Mouse (Mus musculus): Measurements from ENCODE around the gene Adcy5.

The Adcy5 gene

GRCm38 (mm10) chr16:35156306-35156695 lies 1.6 kb downstream of the Adcy5 start:
- DNase-seq (ENCODE audit: low spot score in 2 of 2), result peak; percentile 16 to 58

- no peak for DNase-seq (ENCODE audit: low spot score in 2 of 2)
These were observed 2.2 kb downstream of the Adcy5 start for GRCm38 (mm10) chr16:35156832-35157231.

- DNase-seq (ENCODE audit: low spot score in 2 of 2), result no peak
These were observed 4.9 kb downstream of the Adcy5 start for GRCm38 (mm10) chr16:35159532-35159931.

GRCm38 (mm10) chr16:35159991-35160390 lies 5.3 kb downstream of the Adcy5 start:
- DNase-seq (ENCODE audit: low spot score in 2 of 2), result no peak

GRCm38 (mm10) chr16:35164361-35165224 lies 9.9 kb downstream of the Adcy5 start:
- no peak for DNase-seq (ENCODE audit: low spot score in 2 of 2)

GRCm38 (mm10) chr16:35165361-35165760 lies 10.7 kb downstream of the Adcy5 start:
- no peak for DNase-seq (ENCODE audit: low spot score in 2 of 2)

GRCm38 (mm10) chr16:35165788-35166187 lies 11.1 kb downstream of the Adcy5 start:
- no peak for DNase-seq (ENCODE audit: low spot score in 2 of 2)

- DNase-seq (ENCODE audit: low spot score in 2 of 2), result no peak
These were observed 14.8 kb downstream of the Adcy5 start for GRCm38 (mm10) chr16:35169431-35169830.

- no peak for DNase-seq (ENCODE audit: low spot score in 2 of 2)
These were observed 17.5 kb downstream of the Adcy5 start for GRCm38 (mm10) chr16:35172195-35172594.

- DNase-seq (ENCODE audit: low spot score in 2 of 2), result no peak
These were observed 23.8 kb downstream of the Adcy5 start for GRCm38 (mm10) chr16:35178516-35178915.

- DNase-seq (ENCODE audit: low spot score in 2 of 2), result no peak
These were observed 24.4 kb downstream of the Adcy5 start for GRCm38 (mm10) chr16:35179082-35179481.

GRCm38 (mm10) chr16:35183161-35183560 lies 28.5 kb downstream of the Adcy5 start:
- no peak for DNase-seq (ENCODE audit: low spot score in 2 of 2)

- no peak for DNase-seq (ENCODE audit: low spot score in 2 of 2)
These were observed 33.4 kb downstream of the Adcy5 start for GRCm38 (mm10) chr16:35188111-35188510.

- DNase-seq (ENCODE audit: low spot score in 2 of 2), result no peak
These were observed 34.9 kb downstream of the Adcy5 start for GRCm38 (mm10) chr16:35189420-35190141.

GRCm38 (mm10) chr16:35190777-35191176 lies 36.1 kb downstream of the Adcy5 start:
- DNase-seq (ENCODE audit: low spot score in 2 of 2), result no peak

GRCm38 (mm10) chr16:35191271-35191670 lies 36.6 kb downstream of the Adcy5 start:
- DNase-seq (ENCODE audit: low spot score in 2 of 2), result no peak

GRCm38 (mm10) chr16:35192471-35192870 lies 37.8 kb downstream of the Adcy5 start:
- no peak for DNase-seq (ENCODE audit: low spot score in 2 of 2)

GRCm38 (mm10) chr16:35193357-35193756 lies 38.7 kb downstream of the Adcy5 start:
- DNase-seq (ENCODE audit: low spot score in 2 of 2), result no peak

GRCm38 (mm10) chr16:35199721-35200431 lies 45.2 kb downstream of the Adcy5 start:
- DNase-seq (ENCODE audit: low spot score in 2 of 2), result no peak

GRCm38 (mm10) chr16:35200432-35201142 lies 45.9 kb downstream of the Adcy5 start:
- DNase-seq (ENCODE audit: low spot score in 2 of 2), result no peak

GRCm38 (mm10) chr16:35201281-35201680 lies 46.6 kb downstream of the Adcy5 start:
- DNase-seq (ENCODE audit: low spot score in 2 of 2), result no peak

GRCm38 (mm10) chr16:35203511-35203910 lies 48.8 kb downstream of the Adcy5 start:
- no peak for DNase-seq (ENCODE audit: low spot score in 2 of 2)

Data from thymus, postnatal 10 days (tissue).